ENCODE assay signal across 24 mouse cellular contexts in genomic region chr15:82707906-82708305, GRCm38 (mm10). TPM values are rescaled to one million over a fixed set of nuclear protein-coding genes. Genes with fewer than 3 reads are reported as not detected.
"Had no signal": no experiment of that assay in that cellular context is flagged by ENCODE, and none has a peak within 500 bp of the region (broad histone marks: within the 10 kb centered on the region; RNA-seq: fewer than 3 reads in every experiment).

No protein-coding gene starts in this region.

- H3K27me3 ChIP-seq: neural tube, embryonic 15.5 days; stomach, embryonic 15.5 days had no signal

- H3K4me3 ChIP-seq: neural tube, embryonic 15.5 days; stomach, embryonic 15.5 days had no signal

- H3K27ac ChIP-seq: neural tube, embryonic 15.5 days; stomach, embryonic 15.5 days; stomach, postnatal 0 days had no signal

- DNase-seq: retina, postnatal 1 day; right cerebral cortex, adult 18-20 months; right cerebral cortex, postnatal 14 days; right cerebral cortex, postnatal 25 days; right cerebral cortex, postnatal 4 days; spleen, adult 18-20 months; thymus, adult 18-20 months; thymus, adult 2 months; thymus, postnatal 14 days; thymus, postnatal 25 days; thymus, postnatal 36 days; thymus, postnatal 4 days had no signal

- H3K4me1 ChIP-seq: neural tube, embryonic 15.5 days; stomach, embryonic 15.5 days had no signal

- H3K9me3 ChIP-seq: neural tube, embryonic 15.5 days; stomach, embryonic 15.5 days had no signal

- H3K9ac ChIP-seq: neural tube, embryonic 15.5 days; stomach, embryonic 15.5 days had no signal

- H3K36me3 ChIP-seq: neural tube, embryonic 15.5 days; stomach, embryonic 15.5 days had no signal

RNA-seq across cellular contexts. Expression of gene Cyp2d40, which starts 56.1 kb away (rescaled TPM):
- total RNA-seq: neutrophil, adult 5-6 weeks had no signal
- polyA plus RNA-seq: neural tube, embryonic 14.5 days; neural tube, embryonic 15.5 days; small intestine, adult 2 months; spleen, adult 2 months; stomach, embryonic 14.5 days; stomach, embryonic 15.5 days; stomach, embryonic 16.5 days; stomach, postnatal 0 days; testis, adult 2 months; thymus, postnatal 0 days; urinary bladder, adult 2 months had no signal
